Mouse (Mus musculus) T-helper 1 cell (primary cell): Measurements from ENCODE around the gene Napa.

Source experiments
- in situ Hi-C: fragments of 300-600 bp; cut with MboI, MseI; formaldehyde crosslinking; loops from one replicate; pipeline ENCODE4 v1.15.1; 2025; ENCODE audit warnings: high pct_unique_total_duplicates

Gene Napa

DNA sequence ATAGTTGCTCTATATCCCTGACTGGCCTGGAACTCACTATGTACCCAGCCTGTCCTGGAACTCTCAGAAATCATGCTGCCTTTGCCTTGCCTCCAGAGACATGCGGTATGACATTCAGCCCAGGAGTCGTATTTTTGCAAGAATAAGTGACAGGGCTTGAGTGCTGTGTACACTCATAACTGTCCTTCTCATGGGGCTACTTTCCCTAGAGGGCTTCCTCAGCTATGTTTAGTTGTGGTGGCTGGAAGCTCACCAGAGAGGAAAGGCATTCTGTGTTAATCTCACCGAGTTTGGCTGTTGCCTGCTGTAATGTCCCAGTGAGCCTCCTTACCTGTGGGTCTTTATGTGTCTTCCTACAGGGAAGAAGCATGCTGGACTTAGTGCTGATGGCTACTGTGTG is 3.7 kb upstream of the Napa start:
- in situ Hi-C loops, result no loop called here

DNA sequence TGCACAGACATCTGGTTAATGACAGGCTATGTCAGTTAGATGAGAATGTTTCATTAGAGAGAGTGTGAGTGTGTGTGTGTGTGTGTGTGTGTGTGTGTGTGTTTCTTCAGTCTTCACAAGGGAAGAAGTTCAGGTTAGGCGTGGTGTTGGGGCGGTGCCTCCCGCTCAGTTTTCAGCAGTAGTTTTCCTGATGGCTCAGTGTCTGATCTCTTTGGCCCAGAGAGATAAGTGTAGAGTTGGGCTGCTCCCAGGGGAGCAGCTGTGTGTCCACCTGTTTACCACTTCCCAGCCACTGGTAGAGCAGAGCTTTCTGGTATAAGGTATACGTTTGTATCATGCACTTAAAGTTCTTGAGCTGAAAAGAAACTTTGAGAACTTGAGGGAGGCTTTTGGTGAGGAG is 1.6 kb downstream of the Napa start:
- in situ Hi-C loops, result no loop called here

DNA sequence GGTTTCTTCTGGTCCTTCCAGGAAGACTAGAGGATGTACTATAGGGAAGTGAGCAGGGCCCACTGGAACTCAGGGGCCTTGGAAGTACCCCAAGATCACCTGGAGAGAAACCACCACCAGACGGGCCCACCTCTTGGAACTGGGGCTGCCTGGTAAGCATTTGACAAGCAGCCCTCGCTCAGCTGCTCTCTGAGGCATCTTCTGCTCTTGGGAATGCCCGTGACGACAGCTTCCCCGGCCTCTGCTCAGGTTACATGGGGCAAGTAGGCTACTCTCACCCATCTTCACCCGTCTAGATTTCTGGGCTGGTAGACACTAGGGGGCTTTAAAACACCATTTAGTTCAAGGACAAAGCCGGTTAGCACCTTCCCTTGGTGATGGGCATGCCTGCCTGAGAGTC is 2.8 kb downstream of the Napa start:
- in situ Hi-C loops, result no loop called here

DNA sequence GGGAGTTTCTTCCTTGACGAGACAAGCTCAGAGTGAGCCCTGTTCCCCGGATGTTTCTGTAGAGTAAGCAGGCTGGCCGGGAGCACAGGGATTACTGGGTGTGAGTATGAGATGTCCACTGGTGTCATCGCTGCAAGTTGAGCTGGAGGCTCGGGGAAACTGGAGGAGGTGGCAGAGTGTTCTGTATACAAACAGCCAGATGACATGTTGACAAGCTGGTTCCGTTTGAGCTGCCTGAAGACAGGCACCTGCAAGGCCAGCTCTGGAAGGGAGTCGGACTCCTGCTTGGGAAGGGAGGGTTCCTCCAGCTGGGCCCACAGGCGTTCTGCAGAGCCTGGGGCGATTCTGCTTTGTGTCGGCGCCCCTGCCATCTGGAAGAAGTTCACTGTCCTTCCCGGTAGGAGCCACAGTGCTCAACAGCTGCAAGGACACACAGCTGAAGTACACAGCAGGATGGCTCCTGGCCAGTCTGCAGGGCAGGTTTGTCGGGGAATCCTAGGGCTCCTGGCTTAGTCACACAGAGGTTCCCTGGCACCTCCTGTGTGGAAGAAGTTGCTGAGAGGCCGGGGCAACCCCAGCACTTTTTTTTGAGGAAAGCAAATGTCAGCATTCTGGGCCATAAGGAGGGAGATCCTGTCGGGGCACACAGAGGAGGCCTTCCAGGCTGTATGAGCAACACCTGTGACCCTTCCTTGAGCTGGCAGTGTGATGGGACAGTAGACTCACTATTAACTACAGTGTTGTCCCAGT is 3.6 kb downstream of the Napa start:
- in situ Hi-C loops, result no loop called here

DNA sequence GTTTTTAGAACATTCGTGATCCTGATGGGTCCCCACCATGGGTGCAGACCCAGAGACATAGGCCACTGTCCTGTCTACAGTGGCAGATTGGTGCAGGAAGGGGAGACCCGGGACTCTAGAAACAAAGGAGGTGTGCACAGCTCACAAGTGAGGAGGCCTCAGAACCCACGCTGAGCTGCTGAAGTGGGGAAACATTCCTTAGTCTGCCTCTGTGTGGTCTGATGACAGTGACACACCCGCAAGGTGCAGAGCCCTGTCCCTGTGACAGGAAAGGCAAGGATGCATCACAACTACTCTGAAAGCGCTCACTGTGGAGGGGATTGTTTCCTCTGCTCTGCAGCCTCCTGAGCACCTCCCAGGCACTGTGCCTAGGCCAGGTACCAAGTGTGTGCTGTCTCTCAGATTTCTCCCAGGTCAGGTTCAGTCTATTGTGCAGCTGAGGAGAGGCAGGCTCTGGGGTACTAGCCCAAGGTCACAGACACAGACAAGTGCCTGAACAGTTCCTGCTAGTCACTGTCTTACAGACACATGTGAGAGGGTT is 4.5 kb downstream of the Napa start:
- in situ Hi-C loops, result no loop called here

DNA sequence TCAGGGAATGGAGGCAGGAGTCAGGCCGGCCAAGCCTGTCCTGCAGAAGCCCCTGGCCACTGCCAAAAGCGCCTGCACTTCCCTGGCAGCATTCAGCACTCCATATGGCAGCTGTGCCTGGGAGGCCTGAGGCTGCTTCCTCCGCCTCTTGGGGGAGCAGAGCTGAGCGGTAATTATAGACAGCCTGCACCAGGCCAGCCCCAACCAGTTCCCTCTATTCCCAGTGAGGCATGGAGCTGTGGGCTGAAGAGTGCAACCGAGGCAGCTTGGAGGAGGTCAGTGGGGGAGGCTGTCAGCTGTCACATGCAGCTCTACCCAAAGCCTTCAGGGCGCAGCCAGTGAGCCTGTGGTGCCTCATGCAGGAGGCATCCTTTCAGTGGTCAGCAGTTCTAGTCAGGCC is 5.5 kb downstream of the Napa start:
- in situ Hi-C loops, result no loop called here

DNA sequence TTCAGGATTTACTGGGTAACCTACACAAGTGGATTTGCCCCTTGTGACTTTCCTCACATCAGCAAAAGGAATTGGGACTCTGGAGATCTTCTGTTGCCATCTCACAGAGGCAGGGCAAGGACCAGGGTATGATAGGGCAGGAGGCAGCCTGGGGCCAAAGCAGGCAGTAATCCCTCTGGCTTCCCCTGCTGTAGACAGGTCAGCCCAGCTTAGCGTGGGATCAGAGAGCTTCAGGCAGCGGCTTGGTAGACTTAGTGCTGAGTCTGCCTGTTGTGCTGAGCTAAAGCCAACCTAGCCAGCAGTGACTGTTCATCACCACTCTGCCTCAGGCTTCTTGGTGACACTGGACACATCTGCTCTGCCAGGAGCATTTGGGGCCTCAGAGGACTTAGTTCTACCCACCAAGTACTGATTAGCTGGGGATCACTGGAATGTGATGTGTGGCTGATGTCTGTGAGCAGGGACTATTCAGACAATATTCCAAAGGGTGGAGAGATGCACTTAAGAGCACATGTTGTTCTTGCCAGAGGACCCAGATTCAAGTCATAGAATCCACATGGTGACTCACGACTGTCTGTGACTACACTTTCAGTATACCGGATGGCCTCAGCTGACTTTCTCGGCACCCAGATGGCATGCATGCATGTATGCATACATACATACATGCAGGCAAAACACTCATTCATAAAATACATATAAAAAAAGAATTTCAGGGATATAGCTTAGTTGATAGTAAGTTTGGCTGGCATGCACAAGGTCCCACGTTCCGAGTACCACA is 6.5 kb downstream of the Napa start:
- in situ Hi-C loops, result no loop called here

DNA sequence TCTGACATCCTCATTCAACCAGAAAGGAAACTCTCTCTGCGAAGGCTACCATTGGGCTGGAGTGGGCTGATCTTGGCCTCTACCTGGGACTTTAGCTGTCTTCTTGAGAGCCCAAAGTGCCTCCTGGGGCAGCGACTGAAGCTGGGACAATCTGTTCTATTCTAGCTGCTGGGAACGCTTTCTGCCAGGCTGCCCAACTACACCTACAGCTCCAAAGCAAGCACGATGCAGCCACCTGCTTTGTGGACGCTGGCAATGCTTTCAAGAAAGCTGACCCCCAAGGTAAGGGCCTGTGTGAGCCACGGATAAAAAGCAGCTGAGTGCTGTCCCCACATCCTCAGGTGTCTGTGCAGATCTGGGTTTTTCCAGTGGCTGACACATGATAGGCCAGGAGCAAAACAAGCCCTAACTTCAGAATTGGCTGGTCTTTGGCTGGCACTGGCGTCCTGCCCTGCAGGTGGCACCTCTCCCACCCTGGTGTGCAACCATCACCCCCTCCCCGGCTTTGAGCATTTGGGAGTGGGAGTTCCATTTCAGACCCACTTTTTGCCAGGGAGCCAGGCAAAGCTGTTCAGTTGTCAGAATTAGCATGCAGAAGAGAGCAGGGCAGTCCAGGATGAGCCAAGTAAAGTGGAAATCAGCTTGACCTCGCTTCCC is 10.8 kb downstream of the Napa start:
- in situ Hi-C loops, result no loop called here

DNA sequence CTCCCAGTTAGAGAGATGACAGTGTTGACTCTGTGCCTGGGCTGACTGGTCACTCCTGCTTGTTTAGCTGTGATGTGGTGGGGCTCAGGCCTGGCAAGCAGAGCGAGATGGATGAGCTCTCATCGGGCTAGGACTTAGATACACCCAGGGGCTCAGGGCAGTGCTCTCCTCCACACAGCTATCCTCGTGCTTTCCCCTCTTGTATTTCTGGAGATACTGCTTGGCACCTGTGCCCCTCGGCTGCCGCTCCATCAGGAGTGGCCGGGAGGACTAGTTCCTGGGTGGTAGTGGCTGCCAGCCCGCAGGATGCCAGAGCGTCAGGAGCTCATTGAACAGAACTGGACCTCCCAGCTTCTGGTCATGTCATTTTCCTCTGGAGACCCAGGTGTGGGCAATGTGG is 11.9 kb downstream of the Napa start:
- in situ Hi-C loops, result no loop called here

DNA sequence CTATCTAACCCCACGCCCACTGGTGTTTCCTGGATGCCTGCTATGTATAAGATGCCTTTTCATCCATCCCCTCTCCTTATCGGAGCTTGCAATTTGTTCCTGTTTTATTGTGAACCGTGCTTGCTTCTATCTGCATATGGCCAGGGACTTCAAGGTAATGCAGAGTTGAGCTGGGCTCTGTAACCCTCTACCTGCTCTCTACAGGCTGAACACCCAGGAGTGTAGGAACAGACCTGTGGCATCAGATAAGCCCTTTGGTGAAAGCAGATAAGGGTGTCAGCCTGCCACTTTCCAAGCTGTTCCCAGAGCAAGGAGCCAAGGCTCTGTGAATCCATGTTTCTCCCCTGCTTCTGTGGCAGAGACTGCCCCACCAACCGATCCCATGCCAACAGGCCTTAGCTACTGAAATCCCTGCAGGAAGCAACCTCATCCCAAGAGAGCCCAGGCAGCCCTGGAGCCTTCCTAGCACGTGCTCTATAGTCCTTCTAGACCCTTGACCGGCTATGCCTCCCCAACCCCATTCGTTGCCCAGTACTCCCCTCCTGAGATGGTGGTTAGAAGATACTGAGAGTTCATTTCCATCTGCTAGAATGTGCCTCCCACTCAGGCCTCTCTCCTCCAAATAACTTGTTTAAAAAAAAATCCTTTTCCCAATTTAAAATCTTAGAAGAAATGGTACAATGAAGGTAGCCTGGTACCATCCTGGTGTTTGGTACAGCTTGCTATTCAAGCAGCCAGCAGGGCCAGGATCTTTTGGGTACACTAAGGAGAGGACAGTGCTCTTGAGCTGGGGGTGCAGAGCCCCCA is 13.2 kb downstream of the Napa start:
- in situ Hi-C loops, result no loop called here

DNA sequence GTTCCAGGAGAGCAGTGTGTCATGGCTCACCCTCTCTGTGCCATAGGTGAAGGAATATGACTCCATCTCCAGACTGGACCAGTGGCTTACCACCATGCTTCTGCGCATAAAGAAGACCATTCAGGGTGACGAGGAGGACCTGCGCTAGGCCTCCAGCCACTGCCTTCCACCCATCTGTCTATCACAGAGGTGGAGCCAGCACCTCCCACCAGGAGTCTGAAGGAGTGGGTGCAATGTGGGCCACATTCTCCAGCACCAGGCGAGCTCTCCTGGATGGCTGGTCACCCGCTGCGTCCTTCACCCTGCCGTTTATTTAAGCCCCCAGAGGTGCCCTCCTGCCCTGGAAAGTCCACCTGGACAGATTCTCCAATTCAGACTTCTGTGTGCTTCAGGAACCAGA is 18.2 kb downstream of the Napa start:
- in situ Hi-C loops, result no loop called here

DNA sequence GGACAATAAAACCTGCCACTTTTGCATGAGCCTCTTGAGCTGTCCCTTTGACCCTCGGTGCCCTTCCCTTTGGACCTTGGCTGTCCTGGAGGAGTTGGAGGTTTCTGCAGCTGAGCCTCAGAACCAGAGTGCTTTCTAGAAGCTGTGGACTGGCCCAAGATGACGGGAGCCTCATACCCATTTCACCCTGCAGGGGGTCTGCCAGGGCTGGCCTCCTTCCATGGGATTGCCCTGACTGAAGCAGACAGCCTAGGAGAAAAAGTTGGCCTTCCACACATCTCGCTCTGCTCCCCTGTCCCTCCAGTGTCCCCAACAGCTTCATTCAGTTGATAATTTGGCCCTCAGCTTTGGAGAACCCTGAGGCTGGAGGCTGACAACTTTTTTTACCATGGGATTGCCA is 18.8 kb downstream of the Napa start:
- in situ Hi-C loops, result no loop called here

DNA sequence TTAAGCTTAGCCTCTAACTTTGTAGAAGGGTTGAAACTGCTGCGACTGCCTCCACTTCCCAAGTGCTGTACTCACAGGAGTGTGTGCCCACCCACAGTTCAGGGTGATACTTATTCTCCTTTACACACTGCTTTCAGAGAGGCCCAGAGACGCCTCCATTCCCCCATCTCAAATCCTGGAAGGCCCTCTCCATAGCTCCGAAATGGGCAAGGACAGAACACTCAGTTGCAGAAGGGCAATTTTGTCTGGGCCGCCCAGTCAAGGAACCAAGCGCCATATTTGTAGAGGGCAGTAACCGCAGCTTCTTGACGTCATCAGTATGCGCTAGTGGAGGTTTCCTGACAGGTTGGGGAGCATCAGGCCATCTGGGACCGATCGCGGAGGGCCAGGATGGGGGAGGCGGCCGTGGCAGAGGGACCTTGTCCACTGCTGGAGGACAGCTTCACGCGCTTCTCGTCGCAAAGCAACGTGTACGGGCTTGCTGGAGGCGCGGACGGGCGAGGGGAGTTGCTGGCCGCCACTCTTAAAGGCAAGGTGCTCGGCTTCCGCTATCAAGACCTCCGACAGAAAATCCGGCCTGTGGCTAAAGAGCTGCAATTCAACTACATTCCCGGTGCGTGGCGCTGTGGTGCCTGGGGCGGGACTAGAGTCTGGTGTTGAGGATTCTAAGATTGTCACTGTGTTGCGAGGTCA is 21.5 kb downstream of the Napa start, which contains the start of gene Kptn:
TSS of gene Kptn (plus strand) at position 327 of the 693 bp plus-strand sequence.
- in situ Hi-C loops, result no loop called here

DNA sequence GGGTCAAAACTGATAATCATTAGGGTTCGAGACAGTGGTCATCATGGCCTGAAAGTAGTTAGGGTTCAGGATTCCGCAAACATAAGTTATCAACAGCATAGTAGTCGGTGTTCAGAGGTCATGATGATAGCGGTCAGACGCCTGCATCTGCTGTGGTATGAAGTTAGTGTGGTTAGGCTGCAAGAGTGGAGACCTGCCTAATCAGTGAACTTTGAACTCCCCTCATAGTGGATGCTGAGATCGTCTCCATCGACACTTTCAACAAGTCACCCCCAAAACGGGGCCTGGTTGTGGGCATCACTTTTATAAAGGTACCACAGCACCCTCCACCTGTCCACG is 22.0 kb downstream of the Napa start:
- in situ Hi-C loops, result no loop called here

DNA sequence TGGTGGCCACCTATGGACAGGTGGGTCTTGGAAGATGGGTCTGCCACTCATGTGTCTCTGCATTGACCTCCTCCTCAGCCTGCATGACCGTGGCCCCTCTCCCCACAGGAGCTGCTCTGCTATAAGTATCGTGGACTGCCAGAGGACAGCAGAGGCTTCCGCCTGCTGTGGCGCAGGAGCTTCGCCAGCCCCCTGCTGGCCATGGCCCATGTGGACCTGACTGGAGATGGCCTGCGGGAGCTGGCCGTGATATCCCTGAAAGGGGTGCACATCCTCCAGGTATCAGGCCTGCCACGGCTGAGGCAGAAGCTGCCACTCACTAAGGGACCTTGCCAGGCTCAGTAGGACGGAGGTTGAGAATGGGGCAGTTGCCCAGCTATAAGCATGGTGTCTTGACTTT is 27.6 kb downstream of the Napa start:
- in situ Hi-C loops, result no loop called here

DNA sequence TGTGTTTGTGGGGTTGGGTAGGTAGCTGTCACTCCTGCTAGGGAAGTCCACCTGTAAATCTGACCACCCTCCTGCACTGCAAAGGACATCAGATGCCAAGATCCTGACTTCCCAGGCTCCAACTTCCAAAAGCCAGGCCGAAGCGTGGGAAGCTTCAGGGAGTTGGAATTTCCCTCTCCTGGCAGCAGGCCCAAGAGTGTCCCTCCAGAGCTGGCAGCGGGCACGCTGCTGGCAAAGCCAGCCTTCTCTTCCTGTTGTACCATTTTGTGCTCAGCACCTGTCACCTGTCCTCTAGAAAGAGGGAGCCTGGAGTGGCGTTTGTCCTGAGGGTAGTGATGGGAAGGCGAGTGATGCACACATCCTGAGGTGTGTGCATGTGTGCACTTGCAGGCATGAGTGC is 30.1 kb downstream of the Napa start:
- in situ Hi-C loops, result no loop called here

DNA sequence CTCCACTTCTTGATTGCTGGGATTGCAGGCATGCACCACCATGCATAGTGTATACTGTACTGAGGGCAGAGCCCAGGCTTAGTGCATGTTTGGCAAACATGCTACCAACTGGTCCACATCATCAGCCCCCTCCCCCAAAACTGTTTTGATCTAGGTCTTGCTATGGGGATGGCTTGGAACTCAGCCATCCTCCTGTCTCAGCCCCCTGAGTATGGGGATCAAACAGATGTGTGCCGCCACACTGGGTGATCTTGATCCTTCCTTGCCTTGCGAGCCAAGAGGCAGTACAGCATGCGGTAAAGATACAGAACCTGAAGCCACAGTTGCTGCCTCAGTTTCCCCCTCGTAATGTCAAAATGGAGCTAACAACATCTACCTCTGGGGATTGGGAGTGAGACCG is 30.6 kb downstream of the Napa start:
- in situ Hi-C loops, result no loop called here

DNA sequence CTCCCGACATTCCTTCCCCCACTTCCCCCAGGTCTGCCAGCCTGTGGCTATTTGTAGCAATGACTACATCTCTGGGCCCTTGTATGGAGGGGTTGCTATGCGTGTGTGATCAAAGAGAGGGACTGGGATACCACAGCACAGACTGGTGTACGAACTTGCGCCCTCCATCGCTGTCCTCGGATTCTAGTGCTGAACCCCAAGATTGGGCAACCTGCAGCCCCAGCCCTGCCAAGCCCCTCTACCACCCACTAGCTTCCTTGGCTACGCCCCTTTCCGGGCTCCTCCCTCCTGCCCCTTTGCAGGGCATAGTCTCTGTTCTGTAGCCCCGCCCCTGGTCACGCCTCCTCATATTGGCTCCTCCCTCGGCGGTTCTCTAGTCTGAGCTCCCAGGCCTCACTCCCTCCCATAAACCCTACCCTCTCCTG is 31.2 kb downstream of the Napa start, which contains the start of gene Slc8a2:
TSS of gene Slc8a2 (plus strand) at position 406 of the 425 bp plus-strand sequence.
- in situ Hi-C loops, result no loop called here

DNA sequence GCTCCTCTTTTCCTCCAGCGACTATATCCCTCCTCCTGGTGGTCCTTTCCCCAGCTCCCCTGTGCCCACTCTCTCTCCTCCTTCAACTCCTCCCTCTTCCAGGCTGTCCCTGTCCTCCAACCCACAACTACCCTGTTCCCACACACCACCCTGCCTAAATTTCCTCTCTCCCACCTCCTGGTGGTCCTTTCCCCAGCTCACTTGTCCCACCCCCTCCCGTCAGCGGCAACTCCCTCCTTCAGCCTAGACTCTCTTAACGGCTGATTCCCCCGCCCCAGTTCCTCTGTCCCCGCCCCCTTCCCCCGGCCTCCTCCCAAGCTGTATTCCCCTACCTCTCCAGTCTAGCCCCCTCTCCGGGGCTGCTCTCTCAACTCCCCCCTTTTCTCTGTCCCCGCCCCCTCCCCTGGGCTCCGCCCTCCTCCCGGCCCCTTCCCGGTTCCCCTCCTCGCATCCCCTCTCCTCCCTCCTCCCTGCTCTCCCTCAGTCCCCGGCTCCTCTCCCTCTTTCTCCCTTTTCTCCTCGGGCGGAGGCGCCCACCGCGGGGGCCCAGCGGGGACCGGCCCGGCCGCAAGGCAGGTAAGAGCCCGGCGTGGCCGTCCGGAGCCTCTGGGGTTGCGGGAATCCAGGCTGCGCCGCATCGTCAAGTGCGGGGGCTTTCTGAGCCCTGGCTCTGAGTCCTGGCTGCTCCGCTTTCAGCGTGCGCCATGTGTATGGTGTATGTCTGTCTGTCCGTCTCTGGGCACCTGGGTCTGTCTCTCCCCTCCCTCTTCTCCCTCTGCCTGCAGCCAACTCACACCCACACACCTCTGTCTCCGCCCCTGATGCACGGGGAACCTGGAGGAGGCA is 31.8 kb downstream of the Napa start:
- in situ Hi-C loops, result no loop called here
